Mouse (Mus musculus) bone marrow, adult 2 months (tissue): ENCODE measurements around the gene Dhx40. TPM values are rescaled to one million over a fixed set of nuclear protein-coding genes. Genes with fewer than 3 reads are reported as not detected.

Source experiments
- H3K27ac ChIP-seq: fragments of 200-500 bp; 2 replicates; pipeline ENCODE4 v1.5.1; 2012; ENCODE audit warnings: low read depth, mild to moderate bottlenecking, control low read depth, inconsistent platforms, low read length; ENCODE audit not compliant: control insufficient read depth, poor library complexity, insufficient read depth
- H3K4me1 ChIP-seq: fragments of 200-500 bp; 2 replicates; pipeline ENCODE4 v1.6.1; 2011; ENCODE audit warnings: low read length; ENCODE audit not compliant: control insufficient read depth, insufficient read depth
- H3K4me3 ChIP-seq: fragments of 200-500 bp; replicated peaks from 2 replicates; pipeline ENCODE3; 2011; ENCODE audit warnings: mild to moderate bottlenecking, low read depth, low read length, control low read depth; ENCODE audit not compliant: control insufficient read depth
- CTCF ChIP-seq: fragments of 200-500 bp; IDR thresholded peaks from 2 replicates; pipeline ENCODE4 v1.5.1; 2011; ENCODE audit warnings: low read length, control low read depth; ENCODE audit not compliant: control insufficient read depth, insufficient read depth
- POLR2A ChIP-seq: fragments of 200-500 bp; IDR thresholded peaks from 2 replicates; pipeline ENCODE4 v1.6.1; 2011; ENCODE audit warnings: low read depth, mild to moderate bottlenecking, control low read depth, low read length, borderline replicate concordance; ENCODE audit not compliant: control insufficient read depth
- WGBS: fragments of 180-500 bp; shearing (Covaris S2); methylation state at CpG from one replicate; pipeline ENCODE4 v1.1.7; 2018; 5-methylcytosine and 5-hydroxymethylcytosine counted together
- polyA plus RNA-seq: library from polyadenylated mRNA; stranded (reverse); fragments of >200 nt; gene quantifications from 2 replicates; pipeline ENCODE4 v1.2.4, GENCODE M21; 2011; ENCODE audit warnings: low replicate concordance; ENCODE audit not compliant: missing spikeins, insufficient read depth, insufficient read length

Dhx40 gene
- polyA plus RNA-seq: 7.1 and 18.2 TPM in 2 replicates

DNA sequence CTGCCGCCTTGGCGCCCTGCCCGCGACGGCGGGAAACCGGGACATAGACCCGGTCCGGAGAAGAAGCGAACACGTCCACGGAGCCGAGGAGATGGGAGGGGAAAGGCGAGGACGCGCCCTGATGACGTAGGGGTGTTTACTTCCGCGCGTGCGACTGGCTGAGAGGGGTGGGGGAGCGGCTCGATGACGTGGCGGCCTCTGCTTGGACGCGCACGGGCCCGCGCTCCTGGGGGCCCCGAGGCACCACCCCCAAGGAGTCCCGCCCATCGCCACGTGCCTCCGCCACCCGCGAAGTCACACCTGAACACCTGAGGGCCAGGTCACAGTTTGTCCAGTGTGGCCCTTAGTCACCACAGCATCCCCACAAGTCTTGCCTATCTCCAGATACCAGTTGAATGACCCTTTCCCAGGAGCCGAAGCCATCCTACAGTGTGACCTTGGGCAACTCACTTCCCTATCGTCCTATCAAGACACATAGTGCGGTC, at the start of gene Dhx40:
Dhx40 (minus strand) TSS at position 242 of the 485 bp plus-strand sequence.
- Histone ChIP-seq H3K4me1 (peaks cover 2% of the 10 kb centered on the region; the same call in 1 of the 2 replicates), H3K27ac (peak within 1 kb of the TSS; percentile 73), H3K4me3 (peak within 1 kb of the TSS; percentile 87)
- peak; percentile 65; the same call in 1 of the 2 replicates for TF ChIP-seq POLR2A
- TF ChIP-seq CTCF: no peak
- WGBS: 7% methylated on average over 40 of the region's 40 CpGs

DNA sequence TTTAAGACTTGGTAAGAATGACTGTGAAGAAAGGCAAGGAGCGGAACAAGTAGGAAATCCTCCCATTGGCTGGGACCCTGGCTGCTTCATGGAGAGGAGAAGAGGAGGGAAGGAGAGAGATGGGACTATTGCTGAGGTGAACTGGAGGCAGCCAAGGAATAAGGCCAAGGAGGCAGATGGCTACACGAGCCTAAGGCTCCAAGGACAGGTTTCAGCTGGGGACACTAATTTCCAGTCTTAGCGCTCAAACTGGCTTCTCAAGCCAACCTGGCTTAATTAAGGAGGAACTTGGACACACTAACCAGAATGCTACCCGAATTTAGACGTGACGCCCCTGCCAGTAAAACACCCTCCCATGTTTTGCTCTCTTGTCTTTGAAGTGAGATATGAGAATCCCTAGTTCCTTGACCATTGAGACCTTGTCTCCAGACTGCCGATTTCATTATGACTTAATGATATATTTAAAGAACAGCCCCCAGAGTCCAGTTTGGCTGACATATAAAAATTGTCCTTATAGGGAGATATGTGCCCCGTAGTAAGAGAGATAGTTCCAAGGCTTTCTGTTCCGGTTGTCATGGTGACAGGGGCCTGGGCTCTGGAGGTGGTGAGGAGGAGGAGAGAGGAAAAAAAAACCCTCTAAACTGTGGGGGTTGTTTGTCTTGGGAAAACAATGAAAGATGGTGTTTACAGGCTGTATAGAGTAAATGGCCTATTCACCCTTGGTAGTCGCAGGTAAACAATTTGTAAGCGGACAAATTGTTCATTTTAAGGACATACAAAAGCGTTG, 48.3 kb upstream of the Dhx40 start:
- 88% methylated on average over 12 of the region's 12 CpGs for whole genome bisulfite sequencing
- Histone ChIP-seq H3K4me1 (no peaks in the 10 kb centered on the region; the same call in 1 of the 2 replicates), H3K27ac (no peak overlapping the region), H3K4me3 (no peak overlapping the region)
- no peak for TF ChIP-seq CTCF
- TF ChIP-seq POLR2A: no peak

- Histone ChIP-seq H3K4me1 (no peaks in the 10 kb centered on the region; the same call in 1 of the 2 replicates), H3K4me3 (no peak overlapping the region), H3K27ac (no peak overlapping the region)
- WGBS: 80% methylated on average over 3 of the region's 3 CpGs
- TF ChIP-seq POLR2A (no peak), CTCF (no peak)
Observed at GRCm38 (mm10) chr11:86853081-86853480, 45.5 kb upstream of the Dhx40 start.

- no peaks in the 10 kb centered on the region; the same call in 1 of the 2 replicates for H3K4me1 ChIP-seq
- no peak for TF ChIP-seq POLR2A
- TF ChIP-seq CTCF: no peak
- 72% methylated on average over 13 of the region's 13 CpGs for WGBS
- no peak overlapping the region for H3K4me3 ChIP-seq
- H3K27ac ChIP-seq: no peak overlapping the region
Observed at GRCm38 (mm10) chr11:86852534-86853054, 45.0 kb upstream of the Dhx40 start.

GRCm38 (mm10) chr11:86851714-86852533, 44.4 kb upstream of the Dhx40 start:
- TF ChIP-seq CTCF (no peak), POLR2A (no peak)
- no peaks in the 10 kb centered on the region; the same call in 1 of the 2 replicates for H3K4me1 ChIP-seq
- WGBS: 28% methylated on average over 7 of the region's 7 CpGs
- H3K27ac ChIP-seq: no peak overlapping the region
- H3K4me3 ChIP-seq: no peak overlapping the region

GRCm38 (mm10) chr11:86851234-86851671, 43.7 kb upstream of the Dhx40 start:
- WGBS: 29% methylated on average over 7 of the region's 7 CpGs
- no peak overlapping the region for H3K4me3 ChIP-seq
- H3K27ac ChIP-seq: no peak overlapping the region
- no peak for TF ChIP-seq CTCF
- no peak for TF ChIP-seq POLR2A
- no peaks in the 10 kb centered on the region; the same call in 1 of the 2 replicates for H3K4me1 ChIP-seq

GRCm38 (mm10) chr11:86843831-86844230, 36.3 kb upstream of the Dhx40 start:
- TF ChIP-seq CTCF (no peak), POLR2A (no peak)
- H3K4me1 ChIP-seq: peaks cover 1% of the 10 kb centered on the region; the same call in 1 of the 2 replicates
- H3K4me3 ChIP-seq: no peak overlapping the region
- 61% methylated on average over 5 of the region's 5 CpGs for WGBS
- H3K27ac ChIP-seq: no peak overlapping the region
